Mouse (Mus musculus): ENCODE results near the gene Acap2. TPM values are rescaled to one million over a fixed set of nuclear protein-coding genes. Genes with fewer than 3 reads are reported as not detected.

Acap2 gene
- total and polyA plus RNA-seq, 3 experiments: 31.5 to 47.4 (median 36.9) TPM

DNA sequence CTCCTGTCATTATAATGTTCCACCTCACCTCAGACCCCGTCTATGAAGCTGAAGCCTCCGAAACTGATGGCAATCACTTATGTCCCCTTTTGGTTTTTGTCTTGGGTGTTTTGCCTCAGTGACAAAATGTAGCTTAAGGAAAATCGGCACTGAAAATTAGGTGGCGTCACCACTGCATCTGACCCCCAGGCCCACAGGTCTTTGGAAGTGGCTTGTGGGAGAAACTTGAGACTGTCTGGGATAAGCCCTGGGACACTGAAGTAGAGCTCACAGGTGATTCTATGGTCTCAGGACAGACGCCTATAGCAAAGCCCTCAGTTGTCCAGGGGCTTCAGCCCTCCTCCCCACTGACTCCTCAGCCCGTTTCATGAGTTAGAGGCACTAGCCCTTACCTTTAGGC is 129.3 kb downstream of the Acap2 start:
- in situ Hi-C loops (cut with MboI; ENCODE audit: low pct_ligation_motif_present, low pct_unique_long_range_greater_than_20kb, low sequenced_read_pairs) (loop anchor here (5.0 to 25.0 kb wide), 3 partner anchors 281 to 809 kb away; partner anchors contain the start of gene Cpn2), dilution Hi-C loops (cut with MboI; ENCODE audit: extremely low pct_ligation_motif_present, extremely low pct_unique_long_range_greater_than_20kb, low sequenced_read_pairs) (no loop called here)
- peaks cover 55 to 85% of the 10 kb centered on the region in 2 experiments for H3K4me1 ChIP-seq (ENCODE audit: control insufficient read depth in 1 of 2, insufficient read depth in 2 of 2)
- H3K9me3 ChIP-seq (replicated peaks; ENCODE audit: low read length): no peaks in the 10 kb centered on the region
- no peak overlapping the region for H3K27ac ChIP-seq (ENCODE audit: insufficient read depth, low read depth)
- H3K9ac ChIP-seq (ENCODE audit: insufficient read depth, low read depth): no peak overlapping the region
- H3K4me2 ChIP-seq (ENCODE audit: insufficient read depth, low read depth, poor library complexity, severe bottlenecking): no peak overlapping the region
- no peaks in the 10 kb centered on the region for H3K27me3 ChIP-seq (replicated peaks)
- no peaks in the 10 kb centered on the region for H3K79me2 ChIP-seq (replicated peaks; ENCODE audit: control insufficient read depth, extremely low read depth, insufficient read depth, poor library complexity, severe bottlenecking)
- peaks cover 0 to 29% of the 10 kb centered on the region in 2 experiments for H3K36me3 ChIP-seq (replicated peaks in 1 of 2; ENCODE audit: control insufficient read depth in 1 of 2, insufficient read depth in 1 of 2, low read length in 1 of 2)
- no peak for DNase-seq (ENCODE audit: extremely low read depth)
- TF ChIP-seq MAZ (IDR thresholded peaks at IDR 0.05; ENCODE audit: low read depth, low read length): no peak
- TF ChIP-seq NELFE (IDR thresholded peaks at IDR 0.05; ENCODE audit: low read depth, low read length): no peak
- TF ChIP-seq POLR2AphosphoS2 (IDR thresholded peaks at IDR 0.05; ENCODE audit: low read depth, low read length): no peak
- TF ChIP-seq PAX5 (IDR thresholded peaks at IDR 0.05; ENCODE audit: low read length): no peak
- TF ChIP-seq ZMIZ1 (IDR thresholded peaks at IDR 0.05; ENCODE audit: low read depth, low read length): no peak
- no peak for TF ChIP-seq CHD1 (IDR thresholded peaks at IDR 0.05; ENCODE audit: low read depth, low read length)
- no peak for TF ChIP-seq ZKSCAN1 (IDR thresholded peaks at IDR 0.05; ENCODE audit: borderline replicate concordance, low read depth, low read length)
- no peak for TF ChIP-seq IRF4 (IDR thresholded peaks at IDR 0.05; ENCODE audit: low read depth, low read length)
- no peak for TF ChIP-seq KAT2A (IDR thresholded peaks at IDR 0.05; ENCODE audit: insufficient replicate concordance, low read length)
- no peak for TF ChIP-seq MEF2A (IDR thresholded peaks at IDR 0.05; ENCODE audit: borderline replicate concordance, low read depth, low read length)
- TF ChIP-seq NRF1 (IDR thresholded peaks at IDR 0.05; ENCODE audit: low read depth, low read length): no peak
- H3K4me3 ChIP-seq (replicated peaks in 1 of 3; ENCODE audit: low read depth in 2 of 3, low read length in 2 of 3, poor library complexity in 1 of 3): no peak overlapping the region

DNA sequence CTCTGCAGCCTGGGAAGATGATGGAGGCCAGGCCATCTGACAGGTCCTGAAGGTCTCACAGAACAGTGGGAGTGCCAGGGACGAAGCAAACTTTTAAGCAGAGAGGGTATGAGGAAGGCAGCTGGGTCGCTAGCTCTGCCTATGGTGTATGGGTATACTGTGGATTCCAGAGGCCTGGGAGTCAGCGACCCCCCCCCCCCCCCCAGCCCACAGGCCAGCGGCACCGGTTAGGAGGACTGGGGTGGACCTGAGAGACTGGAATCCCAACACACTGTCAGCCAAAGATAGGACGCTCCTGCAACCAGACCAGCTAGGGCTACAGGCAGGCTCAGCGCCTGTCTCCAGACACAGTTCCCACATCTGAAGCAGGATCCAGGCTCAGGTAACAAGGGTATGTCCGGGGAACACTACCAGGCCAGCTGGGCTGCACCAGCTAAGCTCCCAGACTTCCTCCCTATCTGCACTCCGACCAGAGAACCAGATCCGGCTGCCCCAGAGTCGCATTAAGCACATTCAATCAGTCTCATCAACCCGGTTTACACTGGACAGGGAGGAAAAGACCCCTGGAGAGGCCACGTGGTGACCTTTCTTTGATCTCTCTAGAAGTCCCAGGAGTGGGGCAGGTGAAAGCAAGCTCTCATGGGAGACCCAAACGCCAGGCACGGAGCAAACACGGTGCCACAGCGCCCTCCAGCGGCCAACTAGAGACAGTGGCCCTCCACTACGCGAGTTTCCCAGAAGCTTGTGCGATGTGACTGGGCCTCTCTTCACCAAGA is 130.5 kb downstream of the Acap2 start:
- Histone ChIP-seq H3K9ac (ENCODE audit: insufficient read depth, low read depth) (0 out of 2 replicates have a peak overlapping the region, but pooled peaks have one; percentile 2), H3K4me2 (ENCODE audit: insufficient read depth, low read depth, poor library complexity, severe bottlenecking) (peak overlapping the region; percentile 57; the same call in 1 of the 2 replicates), H3K4me1 (ENCODE audit: control insufficient read depth in 1 of 2, insufficient read depth in 2 of 2) (peaks cover 58 to 83% of the 10 kb centered on the region in 2 experiments), H3K36me3 (replicated peaks in 1 of 2; ENCODE audit: control insufficient read depth in 1 of 2, insufficient read depth in 1 of 2, low read length in 1 of 2) (peaks cover 0 to 17% of the 10 kb centered on the region in 2 experiments), H3K27ac (ENCODE audit: insufficient read depth, low read depth) (peak overlapping the region; percentile 19; the same call in 1 of the 2 replicates), H3K79me2 (replicated peaks; ENCODE audit: control insufficient read depth, extremely low read depth, insufficient read depth, poor library complexity, severe bottlenecking) (0 out of 2 replicates have a peak, but pooled peaks cover 2% of the 10 kb centered on the region), H3K27me3 (replicated peaks) (no peaks in the 10 kb centered on the region), H3K4me3 (replicated peaks in 1 of 3; ENCODE audit: low read depth in 2 of 3, low read length in 2 of 3, poor library complexity in 1 of 3) (peak overlapping the region in 1 of 3 experiments; percentile 36), H3K9me3 (replicated peaks; ENCODE audit: low read length) (no peaks in the 10 kb centered on the region)
- in situ Hi-C loops (cut with MboI; ENCODE audit: low pct_ligation_motif_present, low pct_unique_long_range_greater_than_20kb, low sequenced_read_pairs): loop anchor here (5.0 to 25.0 kb wide), 3 partner anchors 282 to 808 kb away; partner anchors contain the start of gene Cpn2
- dilution Hi-C loops (cut with MboI; ENCODE audit: extremely low pct_ligation_motif_present, extremely low pct_unique_long_range_greater_than_20kb, low sequenced_read_pairs): no loop called here
- TF ChIP-seq MAX (IDR thresholded peaks at IDR 0.05; ENCODE audit: low read length) (peak; percentile 91), POLR2A (IDR thresholded peaks at IDR 0.05; ENCODE audit: low read depth, low read length) (0 out of 2 replicates have a peak, but pooled peaks have one; percentile 27), BHLHE40 (IDR thresholded peaks at IDR 0.05; ENCODE audit: low read depth, low read length) (peak; percentile 41; the same call in 1 of the 2 replicates), USF1 (IDR thresholded peaks at IDR 0.05; ENCODE audit: low read depth, low read length) (peak; percentile 58), MYC (IDR thresholded peaks at IDR 0.05; ENCODE audit: low read depth, low read length) (peak; percentile 92), MXI1 (IDR thresholded peaks at IDR 0.05; ENCODE audit: low read depth, low read length) (peak; percentile 64), IRF4 (IDR thresholded peaks at IDR 0.05; ENCODE audit: low read depth, low read length) (peak; percentile 75), MAZ (IDR thresholded peaks at IDR 0.05; ENCODE audit: low read depth, low read length) (peak; percentile 63; the same call in 1 of the 2 replicates), E2F4 (IDR thresholded peaks at IDR 0.05; ENCODE audit: insufficient replicate concordance, low read depth, low read length) (no peak), NELFE (IDR thresholded peaks at IDR 0.05; ENCODE audit: low read depth, low read length) (peak; percentile 64; the same call in 1 of the 2 replicates), RCOR1 (conservative IDR thresholded peaks at IDR 0.05; ENCODE audit: low read depth, low read length) (no peak), CTCF (conservative IDR thresholded peaks at IDR 0.05 in 1 of 2, IDR thresholded peaks at IDR 0.05 in 1 of 2; ENCODE audit: low read depth in 2 of 2, low read length in 2 of 2) (peak; percentile 94 to 99), SMC3 (IDR thresholded peaks at IDR 0.05; ENCODE audit: low read depth, low read length) (peak; percentile 97), HCFC1 (IDR thresholded peaks at IDR 0.05; ENCODE audit: low read depth, low read length) (no peak; the same call in 1 of the 2 replicates), ZC3H11A (IDR thresholded peaks at IDR 0.05; ENCODE audit: low read depth, low read length) (peak; percentile 91), MEF2A (IDR thresholded peaks at IDR 0.05; ENCODE audit: borderline replicate concordance, low read depth, low read length) (0 out of 2 replicates have a peak, but pooled peaks have one; percentile 31), TCF12 (IDR thresholded peaks at IDR 0.05; ENCODE audit: low read depth, low read length) (peak; percentile 59; the same call in 1 of the 2 replicates), JUN (IDR thresholded peaks at IDR 0.05; ENCODE audit: insufficient read depth, low read depth, low read length) (no peak), RAD21 (IDR thresholded peaks at IDR 0.05; ENCODE audit: low read depth, low read length) (peak; percentile 100)
- peak; percentile 95 for DNase-seq (ENCODE audit: extremely low read depth)

Data from CH12.LX (cell line).